Mouse (Mus musculus) thymus, postnatal 14 days (tissue): Measurements from ENCODE around the gene Tmod1.

Experiments used
- DNase-seq: peaks from one replicate; pipeline ENCODE4 v3.0.0; 2021

The Tmod1 gene

DNA sequence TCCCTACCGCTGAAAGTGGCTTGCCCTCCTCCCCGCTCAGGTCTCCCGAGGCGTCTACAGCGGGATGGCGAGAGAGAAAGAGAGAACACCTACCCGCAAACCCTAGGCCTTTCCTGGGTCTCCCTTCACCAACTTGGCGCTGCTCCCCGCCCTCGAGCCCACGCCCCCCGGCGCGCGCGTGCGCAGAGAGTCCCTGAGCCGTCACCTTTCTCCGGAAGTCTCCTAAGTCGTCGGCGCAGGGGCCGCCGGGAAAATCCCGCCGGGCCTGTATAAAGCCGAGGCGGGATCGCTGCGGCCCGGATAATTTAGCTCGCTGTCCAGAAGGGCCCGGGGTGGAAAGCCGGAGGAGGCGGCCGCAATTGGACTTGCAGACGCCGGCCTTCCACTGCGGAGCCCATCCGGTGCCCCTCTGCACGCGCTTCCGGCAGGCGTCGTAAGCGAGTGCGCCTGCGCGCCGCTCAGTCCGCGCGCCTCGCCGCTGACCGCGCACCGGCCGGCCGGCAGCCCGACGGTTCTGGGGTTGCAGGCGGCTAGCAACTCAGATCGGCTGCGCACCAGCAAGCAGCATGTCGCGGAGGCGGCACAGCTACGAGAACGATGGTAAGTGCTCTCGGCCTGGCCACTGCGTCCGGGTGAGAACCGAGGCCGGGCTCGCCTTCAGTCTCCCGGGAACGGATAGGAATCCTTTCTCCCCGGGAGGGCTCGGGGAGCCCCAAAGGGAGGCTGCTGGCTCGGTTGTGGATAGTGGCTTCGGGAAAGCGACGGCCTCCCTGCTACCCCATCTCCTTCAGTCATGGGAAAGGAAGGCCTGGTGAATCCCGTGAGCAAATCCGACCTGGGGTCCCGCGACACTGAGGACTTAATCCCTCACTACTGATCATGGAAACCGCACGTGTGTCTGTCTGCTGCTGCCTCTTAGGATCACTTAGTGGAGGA lies 99.8 kb downstream of the Tmod1 start, which contains the start of the genes Ncbp1 and Tstd2:
Ncbp1 (plus strand) TSS at position 327 of the 936 bp plus-strand sequence.
Tstd2 (minus strand) TSS at position 408 of the 936 bp plus-strand sequence.
- DNase-seq: peak; percentile 94

DNA sequence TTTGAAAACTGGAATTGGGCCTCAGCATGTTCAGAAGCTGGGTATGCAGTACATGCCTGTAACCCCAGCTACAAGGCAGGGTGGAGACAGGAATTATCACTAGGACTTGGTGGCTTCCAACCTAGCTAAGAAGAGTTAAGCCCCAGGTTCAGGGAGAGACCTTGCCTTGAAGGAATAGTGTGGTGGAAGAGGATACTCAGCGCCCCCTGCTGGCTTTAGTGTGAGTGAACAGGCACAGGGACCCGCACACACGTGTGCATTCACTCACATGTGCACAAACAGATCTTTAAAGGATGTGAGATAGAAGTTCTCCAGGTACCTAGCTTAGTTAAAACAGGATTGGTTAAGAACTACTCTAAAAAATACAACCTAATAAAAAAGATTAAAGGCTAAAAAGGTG lies 105.6 kb downstream of the Tmod1 start:
- DNase-seq: peak; percentile 34

DNA sequence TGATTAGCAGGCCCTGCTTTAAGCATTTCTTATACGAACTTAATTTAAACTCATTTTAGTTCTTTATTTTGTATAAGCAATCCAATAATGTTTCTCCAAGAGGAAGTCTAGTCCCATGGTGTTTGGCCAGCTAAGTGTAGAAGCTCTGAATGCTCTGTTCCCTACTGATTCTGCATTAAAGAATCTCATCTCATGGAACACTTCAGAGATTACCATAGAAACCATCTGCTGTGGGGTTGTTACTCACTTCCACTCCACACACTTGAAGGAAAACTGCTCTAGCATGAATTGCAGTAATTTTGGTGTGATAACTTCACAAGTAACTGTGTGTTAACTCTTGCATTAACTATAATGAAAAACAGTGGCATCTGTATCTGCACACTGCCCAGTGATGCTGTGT lies 108.1 kb downstream of the Tmod1 start:
- no peak for DNase-seq

DNA sequence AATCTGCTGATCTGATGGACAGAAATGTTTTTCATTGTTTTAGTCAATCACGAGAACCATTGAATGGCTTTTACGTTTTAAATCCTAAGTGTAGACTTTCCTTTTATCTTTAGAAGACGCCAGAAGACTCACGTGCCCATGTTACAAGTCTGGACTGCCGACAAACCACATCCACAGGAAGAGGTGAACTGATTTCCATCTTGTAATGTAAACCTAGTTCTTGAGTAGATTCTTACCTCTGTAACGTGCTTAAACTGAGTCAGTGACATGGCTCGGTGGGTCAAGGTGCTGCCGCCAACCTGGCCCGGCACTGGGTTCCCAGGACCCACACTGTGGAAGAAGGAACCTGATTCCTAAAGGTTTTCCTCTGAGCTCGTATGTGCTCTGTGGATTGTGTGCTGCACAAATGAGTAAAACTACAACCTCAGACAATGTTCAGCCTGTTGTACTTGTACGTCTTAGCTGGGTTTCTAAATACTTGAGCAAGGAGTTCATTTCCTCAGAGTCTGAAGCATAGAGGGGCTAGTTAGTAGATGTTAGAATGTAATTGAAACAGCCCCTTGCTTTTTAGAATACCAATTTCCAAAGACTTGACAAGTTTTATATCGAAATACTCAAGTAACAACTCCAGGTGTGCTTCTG lies 113.3 kb downstream of the Tmod1 start:
- peak; percentile 23 for DNase-seq

DNA sequence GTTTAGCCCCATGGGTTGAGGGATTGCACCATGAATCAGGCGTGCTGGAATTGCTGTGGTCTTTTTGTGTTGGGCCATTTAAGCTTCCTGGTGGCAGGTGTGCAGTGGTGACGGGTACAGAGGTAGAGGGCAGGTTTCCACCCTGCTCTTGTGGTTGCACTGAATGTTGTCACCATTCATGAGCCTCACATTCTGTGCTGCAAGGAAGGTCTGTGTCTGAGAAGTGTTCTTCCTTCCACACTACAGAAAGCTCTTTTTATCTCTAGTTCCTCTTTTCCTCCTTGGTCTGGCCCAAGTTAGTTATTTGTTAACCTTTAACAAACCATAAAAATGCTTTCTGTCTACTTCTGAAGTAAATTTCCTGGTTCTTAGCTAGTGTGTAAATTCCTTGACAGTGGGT lies 125.3 kb downstream of the Tmod1 start:
- no peak for DNase-seq
